Mouse (Mus musculus) heart, adult 2 months (tissue): ENCODE data around the gene Klk1b1. TPM values are rescaled to one million over a fixed set of nuclear protein-coding genes. Genes with fewer than 3 reads are reported as not detected.

Source experiments
- DNase-seq, 2 experiments: peaks; one replicate each; pipeline ENCODE4 v3.0.0; 2021
- H3K27ac ChIP-seq: fragments of 200-600 bp; 2 replicates; pipeline ENCODE4 v1.8.1; 2022
- H3K27me3 ChIP-seq: fragments of 200-500 bp; 2 replicates; pipeline ENCODE4 v1.6.1; 2012; ENCODE audit warnings: mild to moderate bottlenecking, low read length, inconsistent platforms, mixed read lengths; ENCODE audit not compliant: control insufficient read depth, insufficient read depth
- H3K36me3 ChIP-seq: fragments of 200-500 bp; 2 replicates; pipeline ENCODE4 v1.6.1; 2012; ENCODE audit warnings: low read length, inconsistent platforms; ENCODE audit not compliant: control insufficient read depth, insufficient read depth
- H3K4me1 ChIP-seq: fragments of 200-500 bp; 2 replicates; pipeline ENCODE4 v1.6.1; 2011; ENCODE audit warnings: low read length; ENCODE audit not compliant: control insufficient read depth, insufficient read depth
- H3K4me3 ChIP-seq: fragments of 200-600 bp; 2 replicates; pipeline ENCODE4 v1.8.1; 2022
- H3K79me2 ChIP-seq: fragments of 200-500 bp; replicated peaks from 2 replicates; pipeline ENCODE4 v1.6.1; 2012; ENCODE audit warnings: mild to moderate bottlenecking, inconsistent platforms, low read length, moderate library complexity, mixed read lengths; ENCODE audit not compliant: control insufficient read depth, insufficient read depth
- H3K9ac ChIP-seq: fragments of 200-500 bp; 2 replicates; pipeline ENCODE4 v1.6.1; 2012; ENCODE audit warnings: low read depth, mild to moderate bottlenecking, control low read depth, inconsistent platforms, low read length, mixed read lengths
- CTCF ChIP-seq: fragments of 200-600 bp; IDR thresholded peaks from 2 replicates; pipeline ENCODE4 v1.8.1; 2022; ENCODE audit warnings: antibody characterized with exemption, mild to moderate bottlenecking, moderate library complexity
- EP300 ChIP-seq: fragments of 200-500 bp; IDR thresholded peaks from 2 replicates; pipeline ENCODE4 v1.6.1; 2011; ENCODE audit warnings: low read depth, low read length, control low read depth; ENCODE audit not compliant: insufficient read depth
- POLR2A ChIP-seq: fragments of 200-500 bp; IDR thresholded peaks from 2 replicates; pipeline ENCODE4 v1.6.1; 2011; ENCODE audit warnings: mild to moderate bottlenecking, low read depth, low read length, control low read depth; ENCODE audit not compliant: insufficient read depth
- WGBS: fragments of 180-500 bp; shearing (Covaris S2); methylation state at CpG from one replicate; pipeline ENCODE4 v1.1.7; 2018; 5-methylcytosine and 5-hydroxymethylcytosine counted together
- intact Hi-C: fragments of 180-260 bp; cut with DNase I; formaldehyde crosslinking; loops from one replicate; pipeline ENCODE4 v1.15.1; 2025
- polyA plus RNA-seq: library from polyadenylated mRNA; depleted of rRNA; stranded (reverse); fragments of >200 nt; gene quantifications from 2 replicates; pipeline ENCODE4 v1.2.3, GENCODE M21; 2012; rRNA removed
- total RNA-seq, 2 experiments: library from RNA; stranded (reverse); gene quantifications; 2 replicates each; pipeline ENCODE4 v1.2.3; 2021

The Klk1b1 gene
- total and polyA plus RNA-seq, 3 experiments, result not detected

DNA sequence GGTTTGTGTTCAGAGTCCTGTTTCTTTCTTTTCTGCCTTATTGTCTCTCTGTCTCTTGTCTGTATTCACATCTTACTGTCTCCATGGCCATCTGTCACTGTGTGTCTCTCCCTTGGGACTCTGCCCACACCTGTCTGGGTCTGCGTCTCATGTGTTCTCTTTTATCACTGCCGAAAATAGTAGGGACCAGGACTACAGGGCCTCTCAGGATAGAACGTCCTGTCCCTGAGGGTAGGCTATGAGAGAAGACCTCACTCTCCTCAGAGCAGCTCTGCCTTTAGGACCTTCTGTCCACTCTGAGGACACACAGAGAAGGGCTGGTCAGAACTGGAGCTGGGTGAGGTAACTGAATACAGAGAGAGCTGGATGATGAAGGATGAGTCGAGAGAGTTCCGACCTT, 48.5 kb downstream of the Klk1b1 start:
- Histone ChIP-seq H3K79me2 (no peaks in the 10 kb centered on the region), H3K36me3 (no peaks in the 10 kb centered on the region), H3K9ac (no peak overlapping the region), H3K4me3 (no peak overlapping the region), H3K27me3 (no peaks in the 10 kb centered on the region), H3K27ac (no peak overlapping the region), H3K4me1 (no peaks in the 10 kb centered on the region)
- intact Hi-C loops, result no loop called here
- no peak for TF ChIP-seq CTCF
- no peak for TF ChIP-seq POLR2A
- TF ChIP-seq EP300, result no peak
- DNase-seq, result no peak
- WGBS, result 70% methylated on average over 5 of the region's 5 CpGs

Other genes with a start within 250 kb of the Klk1b1 start
- not detected for gene Klk12, start 197.9 kb upstream of the Klk1b1 start, total RNA-seq
- gene Klk12, start 197.9 kb upstream of the Klk1b1 start, polyA plus RNA-seq, result not detected in 2 replicates
- under 1 TPM; 0.25 to 0.44 TPM for gene Klk11, start 192.1 kb upstream of the Klk1b1 start, total RNA-seq
- 0.20 and 0.78 TPM in 2 replicates for gene Klk11, start 192.1 kb upstream of the Klk1b1 start, polyA plus RNA-seq
- gene Klk10, start 185.7 kb upstream of the Klk1b1 start, total RNA-seq, result under 1 TPM; 0.27 to 0.65 TPM
- 0.70 and 1.8 TPM in 2 replicates for gene Klk10, start 185.7 kb upstream of the Klk1b1 start, polyA plus RNA-seq
- not detected for gene Klk9, start 174.9 kb upstream of the Klk1b1 start, total RNA-seq
- gene Klk9, start 174.9 kb upstream of the Klk1b1 start, polyA plus RNA-seq, result 0.12 TPM in 2 replicates
- gene Klk8, start 169.2 kb upstream of the Klk1b1 start, total RNA-seq, result 10 to 100 TPM; 10.6 TPM
- gene Klk8, start 169.2 kb upstream of the Klk1b1 start, polyA plus RNA-seq, result 8.5 and 9.0 TPM in 2 replicates
- gene Klk7, start 155.5 kb upstream of the Klk1b1 start, total RNA-seq, result not detected
- gene Klk7, start 155.5 kb upstream of the Klk1b1 start, polyA plus RNA-seq, result 0.08 TPM in 1 of 2 replicates, not detected in the other
- gene Klk6, start 142.3 kb upstream of the Klk1b1 start, total RNA-seq, result not detected
- not detected in 2 replicates for gene Klk6, start 142.3 kb upstream of the Klk1b1 start, polyA plus RNA-seq
- gene Klk5, start 124.8 kb upstream of the Klk1b1 start, total RNA-seq, result not detected
- not detected in 2 replicates for gene Klk5, start 124.8 kb upstream of the Klk1b1 start, polyA plus RNA-seq
- not detected for gene Klk4, start 85.6 kb upstream of the Klk1b1 start, total RNA-seq
- not detected in 2 replicates for gene Klk4, start 85.6 kb upstream of the Klk1b1 start, polyA plus RNA-seq
- not detected for gene Klk15, start 33.0 kb upstream of the Klk1b1 start, total RNA-seq
- gene Klk15, start 33.0 kb upstream of the Klk1b1 start, polyA plus RNA-seq, result not detected in 2 replicates
- not detected for gene Klk1b8, start 16.1 kb upstream of the Klk1b1 start, total RNA-seq
- gene Klk1b8, start 16.1 kb upstream of the Klk1b1 start, polyA plus RNA-seq, result not detected in 2 replicates
- gene Klk1b9, start 9.3 kb downstream of the Klk1b1 start, total RNA-seq, result not detected
- gene Klk1b9, start 9.3 kb downstream of the Klk1b1 start, polyA plus RNA-seq, result not detected in 2 replicates
- gene Klk1b11, start 29.1 kb downstream of the Klk1b1 start, total RNA-seq, result not detected
- not detected in 2 replicates for gene Klk1b11, start 29.1 kb downstream of the Klk1b1 start, polyA plus RNA-seq
- 1 to 10 TPM; 1.5 to 2.6 TPM for gene Klk1b26, start 45.4 kb downstream of the Klk1b1 start, total RNA-seq
- gene Klk1b26, start 45.4 kb downstream of the Klk1b1 start, polyA plus RNA-seq, result 0.15 and 0.90 TPM in 2 replicates
- not detected for gene Klk1b27, start 85.5 kb downstream of the Klk1b1 start, total RNA-seq
- gene Klk1b27, start 85.5 kb downstream of the Klk1b1 start, polyA plus RNA-seq, result not detected in 2 replicates
- gene Klk1b21, start 135.6 kb downstream of the Klk1b1 start, total RNA-seq, result not detected
- gene Klk1b21, start 135.6 kb downstream of the Klk1b1 start, polyA plus RNA-seq, result not detected in 2 replicates
- gene Klk1b22, start 145.9 kb downstream of the Klk1b1 start, total RNA-seq, result not detected
- gene Klk1b22, start 145.9 kb downstream of the Klk1b1 start, polyA plus RNA-seq, result 4.0 TPM in 1 of 2 replicates, not detected in the other
- not detected for gene Klk1b16, start 170.0 kb downstream of the Klk1b1 start, total RNA-seq
- gene Klk1b16, start 170.0 kb downstream of the Klk1b1 start, polyA plus RNA-seq, result not detected in 2 replicates
- not detected for gene Klk1b24, start 221.5 kb downstream of the Klk1b1 start, total RNA-seq
- gene Klk1b24, start 221.5 kb downstream of the Klk1b1 start, polyA plus RNA-seq, result not detected in 2 replicates
- gene Klk1b3, start 231.4 kb downstream of the Klk1b1 start, total RNA-seq, result not detected
- not detected in 2 replicates for gene Klk1b3, start 231.4 kb downstream of the Klk1b1 start, polyA plus RNA-seq
- gene Klk1b4, start 240.7 kb downstream of the Klk1b1 start, total RNA-seq, result not detected
- 0.14 TPM in 1 of 2 replicates, not detected in the other for gene Klk1b4, start 240.7 kb downstream of the Klk1b1 start, polyA plus RNA-seq
- gene Klk1b5, start 249.2 kb downstream of the Klk1b1 start, total RNA-seq, result not detected
- gene Klk1b5, start 249.2 kb downstream of the Klk1b1 start, polyA plus RNA-seq, result not detected in 2 replicates